ENCODE assay signal across 10 mouse cellular contexts in the genomic region with DNA sequence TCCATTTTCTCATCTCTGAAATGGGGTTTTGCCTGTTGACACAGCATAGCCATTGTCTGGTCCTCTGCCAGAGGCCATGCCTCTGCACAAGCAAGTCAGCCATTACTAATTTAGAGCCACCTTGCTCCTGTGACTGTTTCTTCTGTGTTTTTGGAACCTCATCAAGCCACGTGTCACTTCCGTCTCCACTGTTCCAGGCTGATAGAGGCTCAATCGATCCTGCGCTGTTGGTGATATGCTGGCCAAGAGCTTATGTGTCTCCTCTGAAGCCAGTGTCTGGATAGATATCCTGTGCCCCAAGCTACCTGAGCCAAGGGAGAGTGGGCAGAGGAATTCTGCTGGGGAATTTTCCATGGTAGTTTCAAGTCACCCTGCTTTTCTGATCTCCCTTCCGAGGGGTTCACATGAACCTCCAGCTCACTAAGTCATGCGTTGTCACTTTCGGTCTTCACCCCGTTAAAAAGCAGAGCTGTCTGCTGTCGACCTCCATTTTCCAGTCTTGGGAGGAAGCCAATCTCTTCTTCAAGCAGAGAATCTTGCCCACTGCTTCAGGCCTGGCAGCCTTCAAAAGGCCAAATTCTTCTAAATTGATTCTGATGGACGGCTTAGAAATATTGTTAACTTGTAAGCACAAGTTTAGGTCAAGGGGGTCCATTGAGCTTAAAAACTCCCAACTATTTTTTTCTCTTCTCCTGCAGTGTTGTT.
A peak's percentile ranks its signal among the peaks of the same experiment; 100 is the strongest.
DNase-seq lines count a peak whose midpoint lies in the region; ATAC-seq and TF ChIP-seq lines count a peak whose summit lies in the region.
"Had no signal": no experiment of that assay in that cellular context is flagged by ENCODE, and none has a peak within 500 bp of the region (broad histone marks: within the 10 kb centered on the region; RNA-seq: fewer than 3 reads in every experiment).

No protein-coding gene starts in this region.

- no peaks in the 10 kb centered on the region for H3K36me3 ChIP-seq in heart, postnatal 0 days (replicated peaks; ENCODE audit: control insufficient read depth, insufficient read depth, low read length)
- no peaks in the 10 kb centered on the region for H3K36me3 ChIP-seq in heart, adult 2 months (ENCODE audit: control insufficient read depth, insufficient read depth, low read length)
- no peaks in the 10 kb centered on the region for H3K36me3 ChIP-seq in intestine, embryonic 15.5 days
- H3K36me3 ChIP-seq: limb, embryonic 15.5 days had no signal

- peaks cover 32% of the 10 kb centered on the region for H3K4me1 ChIP-seq in heart, postnatal 0 days (ENCODE audit: control insufficient read depth, insufficient read depth)
- H3K4me1 ChIP-seq in heart, adult 2 months (ENCODE audit: control insufficient read depth, insufficient read depth, low read length) = peaks cover 10% of the 10 kb centered on the region
- peaks cover 23% of the 10 kb centered on the region for H3K4me1 ChIP-seq in intestine, embryonic 15.5 days (replicated peaks)

- WGBS in heart, postnatal 0 days = 42% methylated on average over 10 of the region's 10 CpGs
- 48% methylated on average over 10 of the region's 10 CpGs for WGBS in heart, adult 2 months
- WGBS in intestine, embryonic 15.5 days = 60% methylated on average over 10 of the region's 10 CpGs

- no peak for TF ChIP-seq EP300 in heart, postnatal 0 days (IDR thresholded peaks at IDR 0.05; ENCODE audit: low read depth)
- no peak for TF ChIP-seq EP300 in heart, adult 2 months (IDR thresholded peaks at IDR 0.05; ENCODE audit: insufficient read depth, low read depth, low read length)

- peak overlapping the region; percentile 38 for H3K4me2 ChIP-seq in heart, postnatal 0 days (ENCODE audit: low read depth, low read length)
- H3K4me2 ChIP-seq in intestine, embryonic 15.5 days (replicated peaks) = no peak overlapping the region
- H3K4me2 ChIP-seq: limb, embryonic 15.5 days had no signal

- H3K27ac ChIP-seq in heart, postnatal 0 days (ENCODE audit: low read depth) = no peak overlapping the region
- no peak overlapping the region for H3K27ac ChIP-seq in heart, adult 2 months
- peak overlapping the region; percentile 41; the same call in 1 of the 2 replicates for H3K27ac ChIP-seq in intestine, embryonic 15.5 days
- H3K27ac ChIP-seq: limb, embryonic 15.5 days had no signal

- H3K9me3 ChIP-seq in heart, postnatal 0 days (replicated peaks; ENCODE audit: control insufficient read depth, low read length) = no peaks in the 10 kb centered on the region
- no peaks in the 10 kb centered on the region for H3K9me3 ChIP-seq in intestine, embryonic 15.5 days
- H3K9me3 ChIP-seq: limb, embryonic 15.5 days had no signal

- no peak overlapping the region for H3K4me3 ChIP-seq in heart, postnatal 0 days (ENCODE audit: low read depth, low read length)
- H3K4me3 ChIP-seq in heart, adult 2 months = no peak overlapping the region
- no peak overlapping the region for H3K4me3 ChIP-seq in intestine, embryonic 15.5 days (replicated peaks)
- H3K4me3 ChIP-seq: limb, embryonic 15.5 days had no signal

- TF ChIP-seq POLR2A in heart, adult 2 months (IDR thresholded peaks at IDR 0.05; ENCODE audit: insufficient read depth, low read depth, low read length) = no peak

- no peak for TF ChIP-seq CTCF in heart, postnatal 0 days (IDR thresholded peaks at IDR 0.05; ENCODE audit: low read depth)
- TF ChIP-seq CTCF in heart, adult 2 months (IDR thresholded peaks at IDR 0.05) = no peak

- no peaks in the 10 kb centered on the region for H3K79me2 ChIP-seq in heart, adult 2 months (replicated peaks; ENCODE audit: control insufficient read depth, insufficient read depth, low read length)

- intact Hi-C loops in heart, adult 2 months (cut with DNase I) = no loop called here

- no peak overlapping the region for H3K9ac ChIP-seq in heart, postnatal 0 days (replicated peaks; ENCODE audit: low read depth, low read length)
- H3K9ac ChIP-seq in heart, adult 2 months (ENCODE audit: low read depth, low read length) = no peak overlapping the region
- no peak overlapping the region for H3K9ac ChIP-seq in intestine, embryonic 15.5 days
- H3K9ac ChIP-seq: limb, embryonic 15.5 days had no signal

- no peak for DNase-seq in heart, postnatal 0 days (ENCODE audit: low spot score)
- no peak for DNase-seq in heart, adult 2 months
- DNase-seq in brain, adult 2 months (ENCODE audit: low read depth, low spot score) = peak; percentile 92
- DNase-seq in cerebellum, postnatal 25 days = peak; percentile 81 to 85
- DNase-seq in adrenal gland, adult 18-20 months (ENCODE audit: low spot score in 2 of 2) = no peak
- DNase-seq in urinary bladder, postnatal 10 days (ENCODE audit: low spot score) = no peak
- no peak for DNase-seq in kidney, adult 18-20 months
- DNase-seq: kidney, adult 8-10 months had no signal

- ATAC-seq in heart, postnatal 0 days (ENCODE audit: insufficient read depth, low read depth) = no peak
- no peak for ATAC-seq in intestine, embryonic 15.5 days

- H3K27me3 ChIP-seq in heart, postnatal 0 days (ENCODE audit: control insufficient read depth, insufficient read depth, low read length) = no peaks in the 10 kb centered on the region
- no peaks in the 10 kb centered on the region for H3K27me3 ChIP-seq in heart, adult 2 months (ENCODE audit: control insufficient read depth, insufficient read depth, low read length)
- no peaks in the 10 kb centered on the region for H3K27me3 ChIP-seq in intestine, embryonic 15.5 days (replicated peaks)

Comparison
In these comparisons a context has a peak if more than half of its experiments do, and no peak if none do; other contexts are left out.
1. DNase-seq: peak in brain, adult 2 months (single experiment) and cerebellum, postnatal 25 days (2 of 2); none in heart, postnatal 0 days (single experiment), heart, adult 2 months (0 of 2), adrenal gland, adult 18-20 months (0 of 2), urinary bladder, postnatal 10 days (single experiment) and kidney, adult 18-20 months (single experiment).